Mouse (Mus musculus) mature B cell (primary cell): ENCODE results near the gene Ccnj.

Source experiments
- in situ Hi-C: fragments of 300-500 bp; cut with MboI; formaldehyde crosslinking; loops from 2 replicates; pipeline ENCODE4 v1.14.3; 2019

Ccnj gene

GRCm38 (mm10) chr19:40830703-40831415 is at the start of gene Ccnj:
Gene Ccnj (plus strand): TSS chr19:40831279.
- in situ Hi-C loops: no loop called here

- in situ Hi-C loops: no loop called here
These were observed 42.9 kb upstream of the Ccnj start for GRCm38 (mm10) chr19:40788004-40788714.

GRCm38 (mm10) chr19:40788715-40789084 is 42.4 kb upstream of the Ccnj start:
- in situ Hi-C loops: no loop called here

- in situ Hi-C loops: no loop called here
These were observed 25.8 kb upstream of the Ccnj start for GRCm38 (mm10) chr19:40805176-40805737.

GRCm38 (mm10) chr19:40809858-40810257 is 21.2 kb upstream of the Ccnj start:
- in situ Hi-C loops: no loop called here

GRCm38 (mm10) chr19:40811840-40812239 is 19.2 kb upstream of the Ccnj start:
- in situ Hi-C loops: no loop called here

GRCm38 (mm10) chr19:40812778-40813177 is 18.3 kb upstream of the Ccnj start:
- in situ Hi-C loops: no loop called here

GRCm38 (mm10) chr19:40813385-40813784 is 17.7 kb upstream of the Ccnj start:
- in situ Hi-C loops: no loop called here

GRCm38 (mm10) chr19:40815645-40816183 is 15.4 kb upstream of the Ccnj start:
- in situ Hi-C loops: no loop called here

GRCm38 (mm10) chr19:40817901-40818532 is 13.1 kb upstream of the Ccnj start:
- in situ Hi-C loops: no loop called here

- in situ Hi-C loops: no loop called here
These were observed 12.3 kb upstream of the Ccnj start for GRCm38 (mm10) chr19:40818764-40819163.

GRCm38 (mm10) chr19:40821306-40821825 is 9.7 kb upstream of the Ccnj start:
- in situ Hi-C loops: no loop called here

- in situ Hi-C loops: no loop called here
These were observed 5.4 kb upstream of the Ccnj start for GRCm38 (mm10) chr19:40825636-40826035.

GRCm38 (mm10) chr19:40826735-40827134 is 4.3 kb upstream of the Ccnj start:
- in situ Hi-C loops: no loop called here

GRCm38 (mm10) chr19:40830198-40830597 is 881 bp upstream of the Ccnj start:
- in situ Hi-C loops: no loop called here

- in situ Hi-C loops: no loop called here
These were observed 530 bp downstream of the Ccnj start for GRCm38 (mm10) chr19:40831416-40832201.

- in situ Hi-C loops: no loop called here
These were observed 1.3 kb downstream of the Ccnj start for GRCm38 (mm10) chr19:40832361-40832760.

GRCm38 (mm10) chr19:40834436-40834835 is 3.4 kb downstream of the Ccnj start:
- in situ Hi-C loops: no loop called here

GRCm38 (mm10) chr19:40838205-40838604 is 7.1 kb downstream of the Ccnj start:
- in situ Hi-C loops: no loop called here

GRCm38 (mm10) chr19:40840303-40840702 is 9.2 kb downstream of the Ccnj start:
- in situ Hi-C loops: no loop called here

- in situ Hi-C loops: no loop called here
These were observed 10.0 kb downstream of the Ccnj start for GRCm38 (mm10) chr19:40841083-40841482.
